Mouse (Mus musculus) bone marrow macrophage, adult 2 months (primary cell): ENCODE measurements around the gene Nagpa. TPM values are rescaled to one million over a fixed set of nuclear protein-coding genes. Genes with fewer than 3 reads are reported as not detected.

Source experiments
- H3K27ac ChIP-seq: 2 replicates; pipeline ENCODE4 v1.5.1; 2012; ENCODE audit warnings: low read depth, low read length; ENCODE audit not compliant: insufficient read depth
- H3K4me1 ChIP-seq: 2 replicates; pipeline ENCODE4 v1.6.1; 2012; ENCODE audit warnings: low read length; ENCODE audit not compliant: control insufficient read depth, insufficient read depth
- H3K4me3 ChIP-seq: 2 replicates; pipeline ENCODE4 v1.5.1; 2012; ENCODE audit warnings: mild to moderate bottlenecking, low read length, moderate library complexity; ENCODE audit not compliant: insufficient read depth
- CTCF ChIP-seq: IDR thresholded peaks from 2 replicates; pipeline ENCODE4 v1.5.1; 2012; ENCODE audit warnings: low read depth, mild to moderate bottlenecking, low read length, moderate library complexity
- POLR2A ChIP-seq: IDR thresholded peaks from 2 replicates; pipeline ENCODE4 v1.6.1; 2012; ENCODE audit warnings: mild to moderate bottlenecking, low read depth, low read length, borderline replicate concordance
- polyA plus RNA-seq: library from polyadenylated mRNA; stranded (reverse); fragments of >200 nt; gene quantifications from 2 replicates; pipeline ENCODE4 v1.2.4, GENCODE M21; 2012; ENCODE audit not compliant: missing spikeins, insufficient read depth, insufficient read length

The Nagpa gene
- polyA plus RNA-seq, 1 experiment: 66.8 TPM

- TF ChIP-seq CTCF (no peak), POLR2A (no peak)
- no peaks in the 10 kb centered on the region for H3K4me1 ChIP-seq
- H3K4me3 ChIP-seq: no peak within 1 kb of the TSS
- no peak within 1 kb of the TSS for H3K27ac ChIP-seq
Measured at GRCm38 (mm10) chr16:5222140-5222539, 18.3 kb upstream of the Nagpa start, which contains the start of gene AU021092. AU021092 (minus strand) TSS chr16:5222299.

DNA sequence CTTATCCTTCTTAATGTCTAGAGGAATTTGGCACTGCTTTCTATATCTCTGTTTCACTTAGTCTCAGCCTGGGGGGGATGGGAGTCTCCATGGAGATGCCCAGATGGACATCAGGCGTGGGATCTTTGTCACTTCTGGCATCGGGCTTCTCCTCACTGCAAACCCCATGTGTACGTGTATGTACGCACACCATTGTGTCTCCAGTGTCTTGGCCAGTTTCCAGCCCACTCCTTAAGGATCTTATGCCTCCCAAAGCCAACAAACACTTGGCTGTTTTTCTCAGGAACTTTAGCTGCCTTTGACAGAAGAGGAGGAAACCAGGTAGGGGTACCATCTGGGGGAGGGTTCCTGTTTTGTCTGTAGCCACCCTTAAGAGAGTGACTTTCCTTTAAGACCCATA, 17.6 kb upstream of the Nagpa start:
- no peak for TF ChIP-seq POLR2A
- no peak for TF ChIP-seq CTCF
- no peaks in the 10 kb centered on the region for H3K4me1 ChIP-seq
- no peak overlapping the region for H3K4me3 ChIP-seq
- H3K27ac ChIP-seq: no peak overlapping the region

DNA sequence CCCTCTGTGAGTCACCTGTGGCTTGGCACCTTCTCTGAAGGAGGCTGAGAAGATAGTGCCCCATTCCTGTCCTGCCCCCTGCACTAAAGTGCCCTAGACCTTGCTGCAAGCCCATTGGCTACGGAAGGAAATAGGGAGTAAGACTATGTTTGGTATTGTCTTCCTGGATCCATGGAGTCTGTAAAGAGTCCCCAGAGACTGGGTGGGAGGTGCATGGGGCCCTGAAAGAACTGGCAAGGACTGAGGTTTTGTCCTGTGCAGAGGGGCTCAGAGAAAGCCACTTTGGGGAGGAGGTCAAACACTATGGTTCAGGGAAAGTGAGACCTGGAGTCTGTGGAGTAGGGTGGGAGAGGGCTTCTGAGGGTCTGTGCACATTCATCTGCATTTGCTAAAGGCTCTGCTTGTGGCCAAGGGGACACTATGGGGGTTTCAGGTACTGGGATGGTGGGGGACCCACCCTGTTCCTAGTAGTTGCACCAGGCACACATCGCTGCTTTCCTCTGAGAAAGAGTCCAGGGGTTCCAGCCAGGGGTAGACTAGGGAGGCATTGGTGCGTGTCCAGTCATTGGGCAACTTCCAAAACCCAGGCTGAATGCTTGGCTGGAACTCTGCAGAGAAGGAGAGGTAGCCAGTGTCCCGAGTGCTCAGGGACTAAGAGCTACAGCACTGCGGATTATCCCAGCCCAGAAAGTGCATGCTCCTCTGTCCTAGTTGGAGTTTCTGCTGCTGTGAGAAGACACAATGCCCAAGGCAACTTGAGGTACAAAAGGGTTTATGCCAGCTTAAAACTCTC, 13.7 kb upstream of the Nagpa start:
- H3K4me3 ChIP-seq: no peak overlapping the region
- no peak for TF ChIP-seq CTCF
- TF ChIP-seq POLR2A: no peak
- no peaks in the 10 kb centered on the region for H3K4me1 ChIP-seq
- no peak overlapping the region for H3K27ac ChIP-seq

GRCm38 (mm10) chr16:5216686-5217085, 12.9 kb upstream of the Nagpa start:
- Histone ChIP-seq H3K27ac (no peak overlapping the region), H3K4me3 (no peak overlapping the region), H3K4me1 (no peaks in the 10 kb centered on the region)
- TF ChIP-seq CTCF (no peak), POLR2A (no peak)

DNA sequence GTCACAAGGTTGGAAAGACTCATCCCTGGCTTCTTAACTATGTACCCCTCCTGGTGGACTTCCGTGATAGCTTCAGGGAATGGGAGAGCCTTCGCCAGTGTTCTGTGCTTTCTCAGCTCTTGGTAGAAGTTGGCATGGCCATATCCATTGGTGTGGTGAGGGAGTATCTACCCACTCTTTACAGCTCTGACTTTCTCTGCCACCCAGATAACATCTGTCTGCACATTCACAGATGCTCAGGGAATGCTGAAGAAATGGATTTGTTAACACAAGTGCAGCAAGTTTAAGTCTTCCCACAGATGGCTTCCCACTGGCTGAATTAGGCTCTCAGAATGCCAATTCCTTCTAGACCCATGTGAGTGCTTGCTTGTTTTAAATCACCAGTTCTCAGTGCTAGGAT, 10.3 kb upstream of the Nagpa start:
- Histone ChIP-seq H3K27ac (no peak overlapping the region), H3K4me3 (no peak overlapping the region), H3K4me1 (peaks cover 11% of the 10 kb centered on the region)
- no peak for TF ChIP-seq CTCF
- TF ChIP-seq POLR2A: no peak

- no peak overlapping the region for H3K4me3 ChIP-seq
Measured at GRCm38 (mm10) chr16:5212150-5212549, 8.3 kb upstream of the Nagpa start.

DNA sequence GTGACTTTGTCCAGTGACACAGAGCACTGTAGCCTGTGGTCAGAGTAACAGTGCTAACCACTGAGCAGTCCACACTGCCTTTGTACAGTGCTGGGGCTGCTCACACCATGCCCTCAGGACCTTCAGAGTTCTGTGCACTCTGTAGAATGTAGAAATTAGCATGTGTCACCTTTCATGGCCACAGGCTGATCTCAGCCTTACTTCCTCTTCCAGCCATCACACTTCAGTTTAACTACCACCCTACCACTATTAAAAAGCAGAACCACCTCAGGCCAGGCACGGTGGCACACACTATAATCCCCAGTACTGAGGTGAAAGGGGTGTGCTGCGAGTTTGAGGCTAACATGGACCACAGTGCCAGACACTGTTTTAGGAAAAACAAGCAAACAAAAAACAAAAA, 6.6 kb upstream of the Nagpa start:
- Histone ChIP-seq H3K4me3 (no peak overlapping the region), H3K27ac (no peak overlapping the region), H3K4me1 (peaks cover 24% of the 10 kb centered on the region)
- no peak for TF ChIP-seq POLR2A
- TF ChIP-seq CTCF: no peak

More at GRCm38 (mm10) chr16:5212150-5212549, 8.3 kb upstream of the Nagpa start:
- Histone ChIP-seq H3K27ac (no peak overlapping the region), H3K4me1 (peaks cover 11% of the 10 kb centered on the region)
- TF ChIP-seq POLR2A (no peak), CTCF (no peak)

GRCm38 (mm10) chr16:5206051-5206450, 2.2 kb upstream of the Nagpa start:
- Histone ChIP-seq H3K4me3 (peak overlapping the region; percentile 37), H3K4me1 (peaks cover 42% of the 10 kb centered on the region), H3K27ac (no peak overlapping the region)
- no peak for TF ChIP-seq CTCF
- TF ChIP-seq POLR2A: no peak

- Histone ChIP-seq H3K27ac (no peak overlapping the region), H3K4me3 (no peak overlapping the region), H3K4me1 (peaks cover 40% of the 10 kb centered on the region)
- TF ChIP-seq POLR2A (no peak), CTCF (no peak)
Measured at GRCm38 (mm10) chr16:5205431-5205970, 1.7 kb upstream of the Nagpa start.

DNA sequence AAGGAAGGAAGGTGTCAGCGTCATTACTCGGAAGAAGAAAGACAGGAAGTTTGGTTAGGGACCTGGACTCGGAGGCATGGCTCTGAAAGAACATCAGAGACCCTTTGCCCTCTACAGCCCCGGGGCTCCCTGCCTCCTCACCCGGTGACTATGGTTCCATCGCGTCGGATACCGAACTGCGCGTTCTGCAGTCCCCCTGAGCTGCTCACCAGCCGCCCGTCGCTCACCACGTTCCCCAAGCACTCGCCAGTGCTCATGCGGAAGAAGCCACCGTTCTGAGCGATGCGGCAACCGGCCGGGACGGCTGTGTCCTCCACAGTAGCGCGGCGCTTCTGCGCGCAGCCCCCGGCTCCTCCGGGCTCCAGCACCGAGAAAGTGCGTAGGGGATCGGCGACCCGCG, 612 bp downstream of the Nagpa start:
- Histone ChIP-seq H3K4me1 (peaks cover 31% of the 10 kb centered on the region), H3K27ac (peak overlapping the region; percentile 89), H3K4me3 (peak overlapping the region; percentile 96)
- TF ChIP-seq CTCF: no peak
- no peak; the same call in 1 of the 2 replicates for TF ChIP-seq POLR2A

DNA sequence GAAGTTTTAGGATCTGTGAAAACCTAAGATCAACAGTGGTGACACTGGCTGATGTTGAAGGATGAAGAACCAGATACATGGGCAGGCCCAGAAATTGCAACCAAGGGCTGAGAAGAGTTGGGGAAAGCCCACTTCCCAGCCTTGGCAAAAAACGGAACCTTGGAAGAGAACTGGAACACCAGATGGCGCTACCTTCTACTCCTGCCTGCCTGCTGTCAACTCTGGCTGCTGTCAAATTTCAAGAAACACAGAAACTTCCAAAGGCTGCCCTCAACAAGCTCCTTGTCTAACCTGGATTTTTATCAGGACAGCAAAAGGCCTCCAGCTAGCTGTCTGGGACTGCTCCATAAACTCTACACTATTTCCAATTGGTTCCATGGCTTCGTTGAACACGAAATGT, 1.1 kb downstream of the Nagpa start:
- TF ChIP-seq POLR2A: no peak
- peak; percentile 69 for TF ChIP-seq CTCF
- peak overlapping the region; percentile 96 for H3K4me3 ChIP-seq
- H3K27ac ChIP-seq: peak overlapping the region; percentile 89
- peaks cover 31% of the 10 kb centered on the region for H3K4me1 ChIP-seq
